In the genomic region with DNA sequence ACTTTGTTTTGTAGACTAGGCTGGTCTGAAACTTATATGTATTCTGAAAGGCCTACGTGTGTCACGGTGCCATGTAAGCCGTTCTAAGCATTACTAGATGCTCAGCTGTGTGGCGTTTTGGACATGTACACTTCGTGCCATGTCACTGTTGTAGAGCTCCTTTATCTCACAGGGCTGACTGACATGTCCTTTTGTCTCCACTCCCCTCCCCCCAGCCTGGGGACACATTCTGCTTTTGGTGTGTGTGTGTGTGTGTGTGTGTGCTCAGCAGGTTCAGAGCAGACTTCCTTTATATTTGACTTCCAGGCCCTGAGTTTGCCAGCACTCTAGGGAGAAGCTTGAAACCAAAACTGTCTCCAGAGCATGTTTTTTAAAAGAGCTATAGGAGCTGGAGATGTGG, we compare ENCODE assay signal across 13 mouse cellular contexts. TPM values are rescaled to one million over a fixed set of nuclear protein-coding genes. Genes with fewer than 3 reads are reported as not detected.
DNase-seq lines count a peak whose midpoint lies in the region; ATAC-seq and TF ChIP-seq lines count a peak whose summit lies in the region.
"Had no signal": no experiment of that assay in that cellular context is flagged by ENCODE, and none has a peak within 500 bp of the region (broad histone marks: within the 10 kb centered on the region; RNA-seq: fewer than 3 reads in every experiment).

No protein-coding gene starts in this region.

- no peak for TF ChIP-seq CTCF in heart, postnatal 0 days (IDR thresholded peaks at IDR 0.05; ENCODE audit: low read depth)
- no peak for TF ChIP-seq CTCF in heart, adult 2 months (IDR thresholded peaks at IDR 0.05)

- no peak overlapping the region for H3K4me3 ChIP-seq in heart, postnatal 0 days (ENCODE audit: low read depth, low read length)
- H3K4me3 ChIP-seq in heart, adult 2 months: no peak overlapping the region
- no peak overlapping the region for H3K4me3 ChIP-seq in forebrain, embryonic 16.5 days (replicated peaks; ENCODE audit: low read length)
- H3K4me3 ChIP-seq: gastrocnemius, adult 2 months had no signal

- no peak overlapping the region for H3K4me2 ChIP-seq in heart, postnatal 0 days (ENCODE audit: low read depth, low read length)
- no peak overlapping the region for H3K4me2 ChIP-seq in forebrain, embryonic 16.5 days (ENCODE audit: low read length)

- H3K9me3 ChIP-seq in heart, postnatal 0 days (replicated peaks; ENCODE audit: control insufficient read depth, low read length): no peaks in the 10 kb centered on the region
- H3K9me3 ChIP-seq in forebrain, embryonic 16.5 days (ENCODE audit: control insufficient read depth, low read length): no peaks in the 10 kb centered on the region

- TF ChIP-seq EP300 in heart, postnatal 0 days (IDR thresholded peaks at IDR 0.05; ENCODE audit: low read depth): no peak
- TF ChIP-seq EP300 in heart, adult 2 months (IDR thresholded peaks at IDR 0.05; ENCODE audit: insufficient read depth, low read depth, low read length): no peak

- no peak for DNase-seq in heart, postnatal 0 days (ENCODE audit: low spot score)
- DNase-seq in heart, adult 2 months: no peak
- DNase-seq in T-cell, adult 2 months (ENCODE audit: low spot score): peak; percentile 83
- DNase-seq in natural killer cell, adult 2 months (ENCODE audit: low spot score in 2 of 2): peak; percentile 50 to 55
- DNase-seq in gastrocnemius, postnatal 10 days: no peak
- no peak for DNase-seq in layer of hippocampus, adult 8-10 months (ENCODE audit: low spot score in 2 of 2)
- DNase-seq in ovary, adult 18-20 months (ENCODE audit: low spot score): no peak
- DNase-seq: adrenal gland, adult 2 months; cerebellum, postnatal 36 days; gastrocnemius, adult 2 months had no signal

- TF ChIP-seq POLR2A in heart, adult 2 months (IDR thresholded peaks at IDR 0.05; ENCODE audit: insufficient read depth, low read depth, low read length): no peak

- 0 out of 2 replicates have a peak, but pooled peaks cover 17% of the 10 kb centered on the region for H3K4me1 ChIP-seq in heart, postnatal 0 days (ENCODE audit: control insufficient read depth, insufficient read depth)
- peaks cover 1% of the 10 kb centered on the region for H3K4me1 ChIP-seq in heart, adult 2 months (ENCODE audit: control insufficient read depth, insufficient read depth, low read length)
- H3K4me1 ChIP-seq in forebrain, embryonic 16.5 days (replicated peaks; ENCODE audit: control insufficient read depth, insufficient read depth, low read length): peaks cover 10% of the 10 kb centered on the region; the same call in 1 of the 2 replicates

- WGBS in heart, postnatal 0 days: 40% methylated on average over 5 of the region's 5 CpGs
- 61% methylated on average over 5 of the region's 5 CpGs for WGBS in heart, adult 2 months
- WGBS in forebrain, embryonic 16.5 days: 14% methylated on average over 5 of the region's 5 CpGs

- intact Hi-C loops in heart, adult 2 months (cut with DNase I): loop anchor here (5.0 kb wide), 1 partner anchor 40 kb away; no protein-coding TSS in a partner anchor

- H3K36me3 ChIP-seq in heart, postnatal 0 days (replicated peaks; ENCODE audit: control insufficient read depth, insufficient read depth, low read length): no peaks in the 10 kb centered on the region
- no peaks in the 10 kb centered on the region for H3K36me3 ChIP-seq in heart, adult 2 months (ENCODE audit: control insufficient read depth, insufficient read depth, low read length)
- H3K36me3 ChIP-seq in forebrain, embryonic 16.5 days (ENCODE audit: control insufficient read depth, insufficient read depth): no peaks in the 10 kb centered on the region

- ATAC-seq in heart, postnatal 0 days (ENCODE audit: insufficient read depth, low read depth): 0 out of 2 replicates have a peak, but pooled peaks have one; percentile 17
- ATAC-seq in forebrain, embryonic 16.5 days: peak; percentile 46; the same call in 1 of the 2 replicates

- H3K9ac ChIP-seq in heart, postnatal 0 days (replicated peaks; ENCODE audit: low read depth, low read length): no peak overlapping the region
- no peak overlapping the region for H3K9ac ChIP-seq in heart, adult 2 months (ENCODE audit: low read depth, low read length)
- no peak overlapping the region for H3K9ac ChIP-seq in forebrain, embryonic 16.5 days (replicated peaks; ENCODE audit: low read depth, low read length)
- H3K9ac ChIP-seq: liver, embryonic 14.5 days had no signal

- H3K79me2 ChIP-seq in heart, adult 2 months (replicated peaks; ENCODE audit: control insufficient read depth, insufficient read depth, low read length): no peaks in the 10 kb centered on the region

- H3K27me3 ChIP-seq in heart, postnatal 0 days (ENCODE audit: control insufficient read depth, insufficient read depth, low read length): no peaks in the 10 kb centered on the region
- no peaks in the 10 kb centered on the region for H3K27me3 ChIP-seq in heart, adult 2 months (ENCODE audit: control insufficient read depth, insufficient read depth, low read length)
- H3K27me3 ChIP-seq in forebrain, embryonic 16.5 days (replicated peaks; ENCODE audit: control insufficient read depth, insufficient read depth, low read length): no peaks in the 10 kb centered on the region

- peak overlapping the region; percentile 43 for H3K27ac ChIP-seq in heart, postnatal 0 days (ENCODE audit: low read depth)
- no peak overlapping the region for H3K27ac ChIP-seq in heart, adult 2 months
- peak overlapping the region; percentile 58 for H3K27ac ChIP-seq in forebrain, embryonic 16.5 days (ENCODE audit: low read length)
- H3K27ac ChIP-seq: gastrocnemius, adult 2 months; kidney, postnatal 0 days; liver, embryonic 14.5 days had no signal

RNA-seq across cellular contexts. Expression of a gene that starts 4.8 kb away (rescaled TPM):
- 51.4 and 59.6 TPM in 2 replicates for total RNA-seq in heart, postnatal 0 days (2014; rRNA removed; ENCODE audit: low replicate concordance)
- polyA plus RNA-seq in heart, postnatal 0 days (2015; fragmentation: Nextera tagmentation; extraction: Ambion mirVana): 44.5 and 55.7 TPM in 2 replicates
- 10 to 100 TPM; 16.0 to 16.7 TPM for total RNA-seq in heart, adult 2 months (2021)
- 22.7 and 29.4 TPM in 2 replicates for polyA plus RNA-seq in heart, adult 2 months (2012; rRNA removed)
- polyA plus RNA-seq in forebrain, embryonic 16.5 days (2015; fragmentation: Nextera tagmentation; extraction: Ambion mirVana): 104 and 112 TPM in 2 replicates
- 10 to 100 TPM; 11.9 to 13.4 TPM for total RNA-seq in gastrocnemius, postnatal 10 days (2021)
- 10 to 100 TPM; 35.9 to 39.4 (median 36.6) TPM for total RNA-seq in layer of hippocampus, adult 8-10 months (2022)

RNA-seq across cellular contexts. Expression of a gene that starts 58.8 kb away (rescaled TPM):
- 1.8 and 5.4 TPM in 2 replicates for total RNA-seq in heart, postnatal 0 days (2014; rRNA removed; ENCODE audit: low replicate concordance)
- 2.3 and 3.0 TPM in 2 replicates for polyA plus RNA-seq in heart, postnatal 0 days (2015; fragmentation: Nextera tagmentation; extraction: Ambion mirVana)
- 1 to 10 TPM; 8.9 to 9.9 TPM for total RNA-seq in heart, adult 2 months (2021)
- 7.8 and 10.1 TPM in 2 replicates for polyA plus RNA-seq in heart, adult 2 months (2012; rRNA removed)
- 11.3 and 13.4 TPM in 2 replicates for polyA plus RNA-seq in forebrain, embryonic 16.5 days (2015; fragmentation: Nextera tagmentation; extraction: Ambion mirVana)
- total RNA-seq in gastrocnemius, postnatal 10 days (2021): 1 to 10 TPM; 4.2 to 4.4 TPM
- total RNA-seq in layer of hippocampus, adult 8-10 months (2022): 10 to 100 TPM; 29.4 to 33.0 (median 30.4) TPM

Comparison
In these comparisons a context has a peak if more than half of its experiments do, and no peak if none do; other contexts are left out.
1. DNase-seq: peak in T-cell, adult 2 months (single experiment) and natural killer cell, adult 2 months (2 of 2); none in heart, postnatal 0 days (single experiment), heart, adult 2 months (0 of 2), gastrocnemius, postnatal 10 days (single experiment), layer of hippocampus, adult 8-10 months (0 of 2) and ovary, adult 18-20 months (single experiment).